In genomic region chr5:49975971-49976370, GRCm38 (mm10) we compare ENCODE assay signal across 8 mouse cellular contexts.
DNase-seq lines count a peak whose midpoint lies in the region; ATAC-seq lines count a peak whose summit lies in the region.

No protein-coding gene starts in this region.

- peak; percentile 54 to 85 for DNase-seq in heart, adult 18-20 months
- DNase-seq in adrenal gland, adult 8-10 months, result peak; percentile 29
- DNase-seq in embryo, embryonic 11 days, result peak; percentile 69
- DNase-seq in heart, postnatal 14 days, result peak; percentile 64 to 80
- DNase-seq in layer of hippocampus, adult 8-10 months (ENCODE audit: low spot score in 2 of 2), result peak; percentile 54 to 82
- DNase-seq in right cerebral cortex, postnatal 25 days, result peak; percentile 63

- H3K9me3 ChIP-seq in heart, embryonic 12.5 days (replicated peaks), result no peaks in the 10 kb centered on the region
- H3K9me3 ChIP-seq in lung, embryonic 16.5 days (ENCODE audit: control insufficient read depth, low read length), result no peaks in the 10 kb centered on the region

- H3K36me3 ChIP-seq in heart, embryonic 12.5 days, result peaks cover 34% of the 10 kb centered on the region
- H3K36me3 ChIP-seq in lung, embryonic 16.5 days (ENCODE audit: control insufficient read depth, insufficient read depth, low read length), result peaks cover 5% of the 10 kb centered on the region

- WGBS in heart, embryonic 12.5 days, result 58% methylated on average over 2 of the region's 2 CpGs
- 45% methylated on average over 2 of the region's 2 CpGs for WGBS in lung, embryonic 16.5 days

- peaks cover 4% of the 10 kb centered on the region for H3K4me1 ChIP-seq in heart, embryonic 12.5 days (replicated peaks)
- H3K4me1 ChIP-seq in lung, embryonic 16.5 days (replicated peaks; ENCODE audit: control insufficient read depth, insufficient read depth, low read length), result peaks cover under 1% of the 10 kb centered on the region

- H3K4me2 ChIP-seq in heart, embryonic 12.5 days, result no peak overlapping the region
- H3K4me2 ChIP-seq in lung, embryonic 16.5 days (ENCODE audit: low read depth, low read length), result no peak overlapping the region

- no peak for ATAC-seq in heart, embryonic 12.5 days (ENCODE audit: insufficient number of reproducible peaks, low FRiP score)
- ATAC-seq in lung, embryonic 16.5 days (ENCODE audit: low read depth), result 0 out of 2 replicates have a peak, but pooled peaks have one; percentile 15

- intact Hi-C loops in heart, postnatal 14 days (cut with DNase I), result loop anchor here (1.0 to 5.0 kb wide), 2 partner anchors 81 to 239 kb away; partner anchors contain the start of gene Adgra3

- no peak overlapping the region for H3K27ac ChIP-seq in heart, embryonic 12.5 days (ENCODE audit: poor library complexity, severe bottlenecking)
- H3K27ac ChIP-seq in lung, embryonic 16.5 days (ENCODE audit: low read length), result no peak overlapping the region

- no peaks in the 10 kb centered on the region for H3K27me3 ChIP-seq in heart, embryonic 12.5 days (replicated peaks)
- no peaks in the 10 kb centered on the region for H3K27me3 ChIP-seq in lung, embryonic 16.5 days (ENCODE audit: control insufficient read depth, insufficient read depth, low read depth, low read length)

- no peak overlapping the region for H3K9ac ChIP-seq in heart, embryonic 12.5 days
- H3K9ac ChIP-seq in lung, embryonic 16.5 days (ENCODE audit: low read length), result no peak overlapping the region

- H3K4me3 ChIP-seq in heart, embryonic 12.5 days, result no peak overlapping the region
- H3K4me3 ChIP-seq in lung, embryonic 16.5 days (ENCODE audit: low read length), result no peak overlapping the region
